Mouse (Mus musculus) MEL (cell line): ENCODE results near the gene Cyb561d1. TPM values are rescaled to one million over a fixed set of nuclear protein-coding genes. Genes with fewer than 3 reads are reported as not detected.

ENCODE experiments used
- DNase-seq: peaks from one replicate; pipeline ENCODE4 v3.0.0; 2011; ENCODE audit warnings: low read depth, low spot score
- H3K27ac ChIP-seq: 2 replicates; pipeline ENCODE4 v1.5.1; 2012; ENCODE audit warnings: low read depth, mild to moderate bottlenecking, control low read depth, low read length, moderate library complexity; ENCODE audit not compliant: control insufficient read depth
- H3K27me3 ChIP-seq, 2 experiments: fragments of 150-350 bp in 1 of 2; sonication (generic) in 1 of 2; 2 replicates each; pipeline ENCODE4 v1.6.1; 2012; ENCODE audit warnings: low read length in 2 of 2, mild to moderate bottlenecking in 2 of 2, improper control_type of control experiment in 1 of 2, moderate library complexity in 1 of 2; ENCODE audit not compliant: insufficient read depth in 2 of 2, control insufficient read depth in 1 of 2
- H3K36me3 ChIP-seq, 2 experiments: 2 replicates each; pipeline ENCODE4 v1.6.1; 2012 to 2014; ENCODE audit warnings: low read length in 2 of 2, improper control_type of control experiment in 1 of 2, inconsistent platforms in 1 of 2, mild to moderate bottlenecking in 1 of 2; ENCODE audit not compliant: insufficient read depth in 2 of 2, control insufficient read depth in 1 of 2
- H3K4me1 ChIP-seq, 2 experiments: fragments of 150-350 bp in 1 of 2; sonication (generic) in 1 of 2; 2 replicates each; pipeline ENCODE4 v1.6.1; 2012; ENCODE audit warnings: low read length in 2 of 2, improper control_type of control experiment in 1 of 2, mild to moderate bottlenecking in 1 of 2; ENCODE audit not compliant: insufficient read depth in 2 of 2, control insufficient read depth in 1 of 2
- H3K4me3 ChIP-seq, 2 experiments: fragments of 150-350 bp in 1 of 2; sonication (generic) in 1 of 2; 2 replicates each; pipeline ENCODE4 v1.5.1; 2012; ENCODE audit warnings: low read depth in 2 of 2, low read length in 2 of 2, mild to moderate bottlenecking in 2 of 2, moderate library complexity in 2 of 2, control low read depth in 1 of 2, improper control_type of control experiment in 1 of 2; ENCODE audit not compliant: control insufficient read depth in 1 of 2, insufficient read depth in 1 of 2
- H3K79me2 ChIP-seq: 2 replicates; pipeline ENCODE4 v1.6.1; 2012; ENCODE audit warnings: mild to moderate bottlenecking, low read length, moderate library complexity; ENCODE audit not compliant: control insufficient read depth, poor library complexity, insufficient read depth
- H3K9ac ChIP-seq: 2 replicates; pipeline ENCODE4 v1.6.1; 2012; ENCODE audit warnings: low read depth, mild to moderate bottlenecking, control low read depth, low read length, moderate library complexity; ENCODE audit not compliant: control insufficient read depth, poor library complexity, severe bottlenecking
- H3K9me3 ChIP-seq: fragments of 150-350 bp; sonication (generic); replicated peaks from 2 replicates; pipeline ENCODE4 v1.6.1; 2012; ENCODE audit warnings: mild to moderate bottlenecking, low read length, improper control_type of control experiment, moderate library complexity; ENCODE audit not compliant: insufficient read depth
- BHLHE40 ChIP-seq: IDR thresholded peaks from 2 replicates; pipeline ENCODE4 v1.6.1; 2012; ENCODE audit warnings: low read depth, mild to moderate bottlenecking, inconsistent platforms, low read length, improper control_type of control experiment, borderline replicate concordance
- CHD1 ChIP-seq: IDR thresholded peaks from 2 replicates; pipeline ENCODE4 v1.6.1; 2012; ENCODE audit warnings: low read depth, mild to moderate bottlenecking, inconsistent platforms, low read length, improper control_type of control experiment
- CHD2 ChIP-seq: IDR thresholded peaks from 2 replicates; pipeline ENCODE4 v1.6.1; 2011; ENCODE audit warnings: low read length, improper control_type of control experiment
- ELF1 ChIP-seq: IDR thresholded peaks from 2 replicates; pipeline ENCODE4 v1.6.1; 2014; ENCODE audit warnings: low read depth, mild to moderate bottlenecking, inconsistent platforms, low read length, improper control_type of control experiment, moderate library complexity
- EP300 ChIP-seq, 2 experiments: IDR thresholded peaks; 2 replicates each; pipeline ENCODE4 v1.6.1; 2011; ENCODE audit warnings: improper control_type of control experiment in 2 of 2, low read length in 2 of 2, low read depth in 1 of 2, mild to moderate bottlenecking in 1 of 2
- ETS1 ChIP-seq: IDR thresholded peaks from 2 replicates; pipeline ENCODE4 v1.6.1; 2012; ENCODE audit warnings: low read depth, mild to moderate bottlenecking, inconsistent platforms, low read length, improper control_type of control experiment, moderate library complexity
- GATA1 ChIP-seq: IDR thresholded peaks from 2 replicates; pipeline ENCODE4 v1.6.1; 2011; ENCODE audit warnings: low read depth, low read length, improper control_type of control experiment
- KAT2A ChIP-seq: conservative IDR thresholded peaks from 2 replicates; pipeline ENCODE4 v1.6.1; 2012; ENCODE audit warnings: low read depth, low read length, improper control_type of control experiment, inconsistent platforms
- MAFK ChIP-seq: IDR thresholded peaks from 2 replicates; pipeline ENCODE4 v1.6.1; 2011; ENCODE audit warnings: low read depth, mild to moderate bottlenecking, low read length, improper control_type of control experiment, borderline replicate concordance
- MAZ ChIP-seq: IDR thresholded peaks from 2 replicates; pipeline ENCODE4 v1.6.1; 2012; ENCODE audit warnings: low read depth, mild to moderate bottlenecking, inconsistent platforms, low read length, improper control_type of control experiment
- MXI1 ChIP-seq: IDR thresholded peaks from 2 replicates; pipeline ENCODE4 v1.6.1; 2011; ENCODE audit warnings: mild to moderate bottlenecking, low read depth, low read length, improper control_type of control experiment
- MYB ChIP-seq: IDR thresholded peaks from 2 replicates; pipeline ENCODE4 v1.6.1; 2011; ENCODE audit warnings: mild to moderate bottlenecking, low read depth, low read length, improper control_type of control experiment
- MYC ChIP-seq: IDR thresholded peaks from 2 replicates; pipeline ENCODE4 v1.6.1; 2011; ENCODE audit warnings: low read depth, mild to moderate bottlenecking, low read length, improper control_type of control experiment, moderate library complexity
- NRF1 ChIP-seq: IDR thresholded peaks from 2 replicates; pipeline ENCODE4 v1.6.1; 2014; ENCODE audit warnings: low read depth, mild to moderate bottlenecking, inconsistent platforms, low read length, improper control_type of control experiment, moderate library complexity; ENCODE audit not compliant: poor library complexity, insufficient read depth, severe bottlenecking
- POLR2AphosphoS2 ChIP-seq: IDR thresholded peaks from 2 replicates; pipeline ENCODE4 v1.6.1; 2011; ENCODE audit warnings: low read length, improper control_type of control experiment
- POLR2AphosphoS5 ChIP-seq: IDR thresholded peaks from 2 replicates; pipeline ENCODE4 v1.6.1; 2012; ENCODE audit warnings: low read depth, borderline replicate concordance, mild to moderate bottlenecking, inconsistent platforms, low read length, moderate library complexity, mixed read lengths
- RAD21 ChIP-seq: IDR thresholded peaks from 2 replicates; pipeline ENCODE4 v1.6.1; 2011; ENCODE audit warnings: mild to moderate bottlenecking, low read depth, low read length, improper control_type of control experiment
- RCOR1 ChIP-seq: IDR thresholded peaks from 2 replicates; pipeline ENCODE4 v1.6.1; 2012; ENCODE audit warnings: low read depth, mild to moderate bottlenecking, inconsistent platforms, low read length, improper control_type of control experiment
- SIN3A ChIP-seq: IDR thresholded peaks from 2 replicates; pipeline ENCODE4 v1.6.1; 2012; ENCODE audit warnings: low read length, improper control_type of control experiment, inconsistent platforms
- SMC3 ChIP-seq: IDR thresholded peaks from 2 replicates; pipeline ENCODE4 v1.6.1; 2011; ENCODE audit warnings: low read depth, low read length, improper control_type of control experiment
- TCF12 ChIP-seq: IDR thresholded peaks from 2 replicates; pipeline ENCODE4 v1.6.1; 2014; ENCODE audit warnings: low read depth, mild to moderate bottlenecking, inconsistent platforms, low read length, improper control_type of control experiment, moderate library complexity
- ZC3H11A ChIP-seq: IDR thresholded peaks from 2 replicates; pipeline ENCODE4 v1.6.1; 2012; ENCODE audit warnings: low read depth, mild to moderate bottlenecking, inconsistent platforms, low read length, improper control_type of control experiment
- ZKSCAN1 ChIP-seq: IDR thresholded peaks from 2 replicates; pipeline ENCODE4 v1.6.1; 2012; ENCODE audit warnings: low read depth, mild to moderate bottlenecking, inconsistent platforms, low read length, improper control_type of control experiment, moderate library complexity
- ZMIZ1 ChIP-seq: IDR thresholded peaks from 2 replicates; pipeline ENCODE4 v1.6.1; 2012; ENCODE audit warnings: low read depth, mild to moderate bottlenecking, inconsistent platforms, low read length, improper control_type of control experiment, moderate library complexity
- polyA plus RNA-seq, 2 experiments: library from polyadenylated mRNA; stranded (reverse) in 1 of 2; unstranded in 1 of 2; fragments of >175 nt in 1 of 2; fragments of >200 nt in 1 of 2; gene quantifications; 2 replicates each; pipeline versions ENCODE4 v1.2.1 to v1.2.4; 2012; ENCODE audit warnings: low replicate concordance in 2 of 2, low read depth in 1 of 2; ENCODE audit not compliant: insufficient read length in 2 of 2, insufficient read depth in 1 of 2, missing spikeins in 1 of 2
- total RNA-seq: library from RNA; depleted of rRNA; stranded (reverse); fragments of 300-350 nt; gene quantifications from 2 replicates; pipeline ENCODE4 v1.2.3, GENCODE M21; 2012

Cyb561d1 gene
- total and polyA plus RNA-seq, 3 experiments = 3.6 to 5.9 TPM; not detected in 1

- peaks cover 8% of the 10 kb centered on the region for H3K79me2 ChIP-seq
- H3K4me3 ChIP-seq = no peak overlapping the region
- H3K36me3 ChIP-seq = peaks cover 0 to 7% of the 10 kb centered on the region in 2 experiments; a peak in 2 of 4 replicates
- DNase-seq = no peak
- H3K9ac ChIP-seq = no peak overlapping the region
- no peaks in the 10 kb centered on the region for H3K9me3 ChIP-seq
- H3K4me1 ChIP-seq = peaks cover 0 to 9% of the 10 kb centered on the region in 2 experiments; a peak in 2 of 4 replicates
- no peak overlapping the region for H3K27ac ChIP-seq
- TF ChIP-seq RAD21 (no peak), KAT2A (no peak), TCF12 (no peak), SIN3A (no peak), NRF1 (no peak), SMC3 (no peak), CHD2 (no peak), MYC (no peak), POLR2AphosphoS5 (no peak), MAFK (no peak)
- TF ChIP-seq, all 39 proteins: peak for 0
- H3K27me3 ChIP-seq = no peaks in the 10 kb centered on the region
These were observed 4.6 kb upstream of the Cyb561d1 start for GRCm38 (mm10) chr3:108205601-108206000.

- TF ChIP-seq ZMIZ1 (no peak), MYB (no peak), ZKSCAN1 (no peak), ELF1 (no peak), POLR2AphosphoS2 (no peak), MXI1 (no peak), CHD2 (no peak), CHD1 (no peak), MAZ (no peak), NRF1 (no peak), ETS1 (no peak), BHLHE40 (no peak), RCOR1 (no peak), EP300 (IDR thresholded peaks at IDR 0.05; ENCODE audit: low read depth in 1 of 2, low read length in 2 of 2) (no peak), SMC3 (no peak), ZC3H11A (no peak), GATA1 (no peak)
- Histone ChIP-seq H3K27me3 (no peaks in the 10 kb centered on the region), H3K27ac (no peak overlapping the region), H3K4me3 (no peak overlapping the region), H3K4me1 (peaks cover 0 to 11% of the 10 kb centered on the region in 2 experiments; a peak in 2 of 4 replicates), H3K36me3 (peaks cover 0 to 11% of the 10 kb centered on the region in 2 experiments; a peak in 2 of 4 replicates), H3K9me3 (no peaks in the 10 kb centered on the region), H3K9ac (no peak overlapping the region), H3K79me2 (peaks cover 1% of the 10 kb centered on the region)
- no peak for DNase-seq
These were observed 3.5 kb upstream of the Cyb561d1 start for GRCm38 (mm10) chr3:108204470-108204869.
